Mouse (Mus musculus) embryonic facial prominence, embryonic 15.5 days (tissue): ENCODE data around the gene Ust. TPM values are rescaled to one million over a fixed set of nuclear protein-coding genes. Genes with fewer than 3 reads are reported as not detected.

Source experiments
- ATAC-seq: fragments of 200-750 bp; cut with Nextera tagmentation; 2 replicates; pipeline ENCODE4 v1.8.0; 2017; ENCODE audit warnings: low read depth, moderate TSS enrichment; ENCODE audit not compliant: insufficient number of reproducible peaks, low FRiP score, low TSS enrichment
- H3K27ac ChIP-seq: fragments of 300-500 bp; sonication (generic); replicated peaks from 2 replicates; pipeline ENCODE4 v1.5.1; 2015; ENCODE audit warnings: mild to moderate bottlenecking, inconsistent platforms
- H3K27me3 ChIP-seq: fragments of 300-500 bp; sonication (generic); 2 replicates; pipeline ENCODE4 v1.6.1; 2015; ENCODE audit warnings: inconsistent platforms
- H3K36me3 ChIP-seq: fragments of 300-500 bp; sonication (generic); 2 replicates; pipeline ENCODE4 v1.6.1; 2015; ENCODE audit warnings: mild to moderate bottlenecking, inconsistent platforms
- H3K4me1 ChIP-seq: fragments of 300-500 bp; sonication (generic); 2 replicates; pipeline ENCODE4 v1.6.1; 2015; ENCODE audit warnings: inconsistent platforms
- H3K4me2 ChIP-seq: fragments of 300-500 bp; sonication (generic); replicated peaks from 2 replicates; pipeline ENCODE4 v1.6.1; 2015; ENCODE audit warnings: mild to moderate bottlenecking, inconsistent platforms
- H3K4me3 ChIP-seq: fragments of 300-500 bp; sonication (generic); replicated peaks from 2 replicates; pipeline ENCODE4 v1.5.1; 2015; ENCODE audit warnings: mild to moderate bottlenecking, inconsistent platforms
- H3K9ac ChIP-seq: fragments of 300-500 bp; sonication (generic); 2 replicates; pipeline ENCODE4 v1.6.1; 2015; ENCODE audit warnings: inconsistent platforms
- H3K9me3 ChIP-seq: fragments of 300-500 bp; sonication (generic); replicated peaks from 2 replicates; pipeline ENCODE4 v1.6.1; 2016; ENCODE audit warnings: inconsistent platforms
- WGBS: fragments of 180-500 bp; shearing (Covaris S2); methylation state at CpG from one replicate; pipeline ENCODE4 v1.1.7; 2015; 5-methylcytosine and 5-hydroxymethylcytosine counted together
- polyA plus RNA-seq: library from polyadenylated mRNA; unstranded; fragments of >200 nt; fragmentation: Nextera tagmentation; extraction: Ambion mirVana; gene quantifications from 2 replicates; pipeline ENCODE4 v1.2.1, GENCODE M21; 2015

The Ust gene
- polyA plus RNA-seq, 1 experiment from 2014 or later: 12.0 TPM

- H3K27ac ChIP-seq: no peak overlapping the region
- WGBS: 52% methylated on average over 8 of the region's 8 CpGs
- H3K36me3 ChIP-seq: no peaks in the 10 kb centered on the region
- no peak for ATAC-seq
- no peak overlapping the region for H3K4me3 ChIP-seq
- no peaks in the 10 kb centered on the region for H3K9me3 ChIP-seq
- no peak overlapping the region for H3K9ac ChIP-seq
- H3K4me2 ChIP-seq: no peak overlapping the region
- no peaks in the 10 kb centered on the region for H3K27me3 ChIP-seq
- H3K4me1 ChIP-seq: no peaks in the 10 kb centered on the region
Observed at GRCm38 (mm10) chr10:8363281-8363680, 155.3 kb downstream of the Ust start.

GRCm38 (mm10) chr10:8358286-8359045 lies 160.2 kb downstream of the Ust start:
- H3K27me3 ChIP-seq: no peaks in the 10 kb centered on the region
- WGBS: 72% methylated on average over 15 of the region's 15 CpGs
- no peak overlapping the region for H3K27ac ChIP-seq
- no peaks in the 10 kb centered on the region for H3K4me1 ChIP-seq
- no peak overlapping the region for H3K4me2 ChIP-seq
- H3K36me3 ChIP-seq: no peaks in the 10 kb centered on the region
- ATAC-seq: no peak
- H3K4me3 ChIP-seq: no peak overlapping the region
- no peak overlapping the region for H3K9ac ChIP-seq
- no peaks in the 10 kb centered on the region for H3K9me3 ChIP-seq

GRCm38 (mm10) chr10:8353534-8353933 lies 165.1 kb downstream of the Ust start:
- no peak overlapping the region for H3K4me3 ChIP-seq
- WGBS: 55% methylated on average over 4 of the region's 4 CpGs
- H3K27ac ChIP-seq: no peak overlapping the region
- H3K4me1 ChIP-seq: no peaks in the 10 kb centered on the region
- ATAC-seq: no peak
- no peaks in the 10 kb centered on the region for H3K27me3 ChIP-seq
- H3K9ac ChIP-seq: no peak overlapping the region
- no peaks in the 10 kb centered on the region for H3K9me3 ChIP-seq
- no peak overlapping the region for H3K4me2 ChIP-seq
- H3K36me3 ChIP-seq: no peaks in the 10 kb centered on the region

- H3K4me2 ChIP-seq: no peak overlapping the region
- H3K4me3 ChIP-seq: no peak overlapping the region
- no peak overlapping the region for H3K27ac ChIP-seq
- H3K4me1 ChIP-seq: peaks cover 3% of the 10 kb centered on the region; the same call in 1 of the 2 replicates
- no peak for ATAC-seq
- H3K36me3 ChIP-seq: no peaks in the 10 kb centered on the region
- H3K27me3 ChIP-seq: no peaks in the 10 kb centered on the region
- 88% methylated on average over 7 of the region's 7 CpGs for WGBS
- H3K9me3 ChIP-seq: no peaks in the 10 kb centered on the region
- no peak overlapping the region for H3K9ac ChIP-seq
Observed at GRCm38 (mm10) chr10:8350626-8351025, 168.0 kb downstream of the Ust start.

GRCm38 (mm10) chr10:8347497-8347896 lies 171.1 kb downstream of the Ust start:
- no peak for ATAC-seq
- H3K4me1 ChIP-seq: peaks cover 3% of the 10 kb centered on the region; the same call in 1 of the 2 replicates
- no peak overlapping the region for H3K4me2 ChIP-seq
- H3K9me3 ChIP-seq: no peaks in the 10 kb centered on the region
- no peaks in the 10 kb centered on the region for H3K36me3 ChIP-seq
- H3K4me3 ChIP-seq: no peak overlapping the region
- 34% methylated on average over 5 of the region's 5 CpGs for WGBS
- no peak overlapping the region for H3K9ac ChIP-seq
- no peak overlapping the region for H3K27ac ChIP-seq
- H3K27me3 ChIP-seq: no peaks in the 10 kb centered on the region

GRCm38 (mm10) chr10:8342556-8342955 lies 176.1 kb downstream of the Ust start:
- Histone ChIP-seq H3K4me2 (no peak overlapping the region), H3K27me3 (no peaks in the 10 kb centered on the region), H3K4me1 (peaks cover 5% of the 10 kb centered on the region), H3K27ac (0 out of 2 replicates have a peak overlapping the region, but pooled peaks have one; percentile 28), H3K4me3 (no peak overlapping the region), H3K9ac (no peak overlapping the region), H3K36me3 (no peaks in the 10 kb centered on the region), H3K9me3 (no peaks in the 10 kb centered on the region)
- WGBS: 78% methylated on average over 2 of the region's 2 CpGs
- ATAC-seq: no peak

- no peak overlapping the region for H3K9ac ChIP-seq
- H3K27ac ChIP-seq: no peak overlapping the region
- no peak overlapping the region for H3K4me2 ChIP-seq
- no peaks in the 10 kb centered on the region for H3K36me3 ChIP-seq
- no peaks in the 10 kb centered on the region for H3K9me3 ChIP-seq
- no peaks in the 10 kb centered on the region for H3K27me3 ChIP-seq
- no peak overlapping the region for H3K4me3 ChIP-seq
- no peak for ATAC-seq
- peaks cover 12% of the 10 kb centered on the region for H3K4me1 ChIP-seq
- 70% methylated on average over 12 of the region's 12 CpGs for WGBS
Observed at GRCm38 (mm10) chr10:8339645-8340428, 178.8 kb downstream of the Ust start.

- Histone ChIP-seq H3K9me3 (no peaks in the 10 kb centered on the region), H3K4me3 (no peak overlapping the region), H3K27ac (no peak overlapping the region), H3K36me3 (no peaks in the 10 kb centered on the region), H3K4me1 (peaks cover 12% of the 10 kb centered on the region), H3K4me2 (no peak overlapping the region), H3K9ac (no peak overlapping the region), H3K27me3 (no peaks in the 10 kb centered on the region)
- WGBS: 50% methylated on average over 1 of the region's 1 CpGs
- no peak for ATAC-seq
Observed at GRCm38 (mm10) chr10:8336601-8337000, 182.0 kb downstream of the Ust start.

GRCm38 (mm10) chr10:8330958-8331357 lies 187.7 kb downstream of the Ust start:
- Histone ChIP-seq H3K4me1 (no peaks in the 10 kb centered on the region; the same call in 1 of the 2 replicates), H3K4me3 (no peak overlapping the region), H3K4me2 (no peak overlapping the region), H3K9me3 (no peaks in the 10 kb centered on the region), H3K36me3 (no peaks in the 10 kb centered on the region), H3K9ac (no peak overlapping the region), H3K27me3 (no peaks in the 10 kb centered on the region), H3K27ac (no peak overlapping the region)
- ATAC-seq: no peak
- 83% methylated on average over 5 of the region's 5 CpGs for WGBS

- Histone ChIP-seq H3K27ac (no peak overlapping the region), H3K4me3 (no peak overlapping the region), H3K9me3 (no peaks in the 10 kb centered on the region), H3K4me2 (no peak overlapping the region), H3K36me3 (no peaks in the 10 kb centered on the region), H3K27me3 (no peaks in the 10 kb centered on the region), H3K4me1 (no peaks in the 10 kb centered on the region), H3K9ac (no peak overlapping the region)
- 89% methylated on average over 8 of the region's 8 CpGs for WGBS
- ATAC-seq: no peak
Observed at GRCm38 (mm10) chr10:8330006-8330405, 188.6 kb downstream of the Ust start.

GRCm38 (mm10) chr10:8323304-8323765 lies 195.3 kb downstream of the Ust start:
- 41% methylated on average over 2 of the region's 2 CpGs for WGBS
- no peaks in the 10 kb centered on the region for H3K9me3 ChIP-seq
- H3K9ac ChIP-seq: no peak overlapping the region
- ATAC-seq: no peak
- no peaks in the 10 kb centered on the region for H3K27me3 ChIP-seq
- H3K36me3 ChIP-seq: no peaks in the 10 kb centered on the region
- no peaks in the 10 kb centered on the region for H3K4me1 ChIP-seq
- H3K27ac ChIP-seq: no peak overlapping the region
- no peak overlapping the region for H3K4me3 ChIP-seq
- no peak overlapping the region for H3K4me2 ChIP-seq
